Mouse (Mus musculus) lung, postnatal 25 days (tissue): Measurements from ENCODE around the gene Slc46a3.

ENCODE experiments used
- DNase-seq: peaks from one replicate; pipeline ENCODE4 v3.0.0; 2022; ENCODE audit warnings: low spot score

Slc46a3 gene

GRCm38 (mm10) chr5:147895436-147896198 is 1.0 kb upstream of the Slc46a3 start:
- no peak for DNase-seq

DNA sequence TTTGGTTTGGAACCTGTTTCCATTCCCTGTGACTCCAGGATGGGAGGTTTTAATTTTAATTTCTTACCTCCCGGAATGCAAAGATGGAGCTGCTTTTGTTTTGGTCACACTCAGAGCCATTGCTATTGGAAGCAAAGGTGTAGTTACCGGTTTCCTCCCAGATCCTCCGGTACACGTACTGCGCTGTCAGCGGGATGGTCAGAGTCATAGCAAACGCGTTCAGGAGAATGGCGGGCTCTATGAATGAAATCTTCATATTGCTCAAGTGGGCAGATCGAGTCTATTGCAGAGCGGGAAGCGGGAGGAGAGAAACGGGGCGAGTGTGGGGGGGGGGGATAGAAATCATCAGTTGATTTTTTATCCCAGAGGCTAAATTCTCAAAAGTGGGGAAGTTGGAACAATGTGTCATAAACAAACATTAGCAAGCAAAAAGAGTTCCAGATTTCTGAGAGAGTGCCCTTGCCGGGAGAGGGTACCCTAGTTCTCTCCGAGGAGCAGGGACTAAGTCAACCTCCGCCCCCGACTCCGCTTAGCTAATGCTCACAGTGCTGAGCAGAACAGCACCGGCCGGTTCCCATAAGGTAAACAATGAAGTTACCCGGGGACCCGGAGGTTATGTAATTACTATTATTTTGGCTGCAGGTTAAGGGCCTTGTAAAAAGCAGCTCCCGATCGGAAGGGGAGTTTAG is 705 bp downstream of the Slc46a3 start:
- peak; percentile 68 for DNase-seq

DNA sequence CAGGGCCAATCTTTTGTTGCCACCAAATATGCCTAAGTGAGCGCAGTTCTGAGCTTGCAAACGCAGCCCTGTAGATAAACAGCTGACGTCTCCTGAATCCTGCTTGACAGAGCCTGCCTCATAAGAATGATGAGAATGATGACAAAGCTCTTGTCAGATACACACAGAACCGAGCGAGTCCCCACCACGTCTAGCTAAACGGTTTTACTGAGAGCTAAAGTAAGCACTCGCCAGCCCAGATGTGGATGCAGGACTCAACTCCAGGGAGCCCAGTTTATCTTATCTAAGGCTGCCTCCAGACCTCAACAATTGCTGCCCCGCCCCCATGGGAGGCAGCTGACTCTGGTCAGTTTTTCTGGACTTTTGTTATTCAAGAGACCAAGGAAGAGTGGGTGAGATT is 1.5 kb downstream of the Slc46a3 start:
- no peak for DNase-seq

GRCm38 (mm10) chr5:147892735-147893134 is 1.9 kb downstream of the Slc46a3 start:
- no peak for DNase-seq

- no peak for DNase-seq
Observed at GRCm38 (mm10) chr5:147888313-147889297, 6.0 kb downstream of the Slc46a3 start.

- DNase-seq = no peak
Observed at GRCm38 (mm10) chr5:147883581-147883980, 11.0 kb downstream of the Slc46a3 start.

- DNase-seq = no peak
Observed at GRCm38 (mm10) chr5:147879971-147880682, 14.5 kb downstream of the Slc46a3 start.

DNA sequence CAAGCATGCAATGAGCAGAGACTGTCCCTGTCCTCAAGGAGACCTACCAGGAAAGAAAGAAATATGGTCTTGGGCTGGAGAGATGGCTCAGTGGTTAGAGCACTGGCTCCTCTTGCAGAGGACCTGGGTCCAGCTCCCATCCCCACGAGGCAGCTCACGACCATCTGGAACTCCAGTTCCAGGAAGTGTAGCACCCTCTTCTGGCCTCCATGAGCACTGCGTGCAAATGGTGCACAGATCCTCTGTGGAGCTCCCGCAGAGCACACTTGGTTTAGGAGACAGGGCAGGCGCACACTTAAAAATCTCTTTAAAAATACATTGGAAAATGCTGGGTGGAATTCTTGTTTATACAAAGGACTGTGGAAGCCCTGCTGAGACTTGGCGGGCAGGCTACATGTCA is 17.1 kb downstream of the Slc46a3 start:
- no peak for DNase-seq

DNA sequence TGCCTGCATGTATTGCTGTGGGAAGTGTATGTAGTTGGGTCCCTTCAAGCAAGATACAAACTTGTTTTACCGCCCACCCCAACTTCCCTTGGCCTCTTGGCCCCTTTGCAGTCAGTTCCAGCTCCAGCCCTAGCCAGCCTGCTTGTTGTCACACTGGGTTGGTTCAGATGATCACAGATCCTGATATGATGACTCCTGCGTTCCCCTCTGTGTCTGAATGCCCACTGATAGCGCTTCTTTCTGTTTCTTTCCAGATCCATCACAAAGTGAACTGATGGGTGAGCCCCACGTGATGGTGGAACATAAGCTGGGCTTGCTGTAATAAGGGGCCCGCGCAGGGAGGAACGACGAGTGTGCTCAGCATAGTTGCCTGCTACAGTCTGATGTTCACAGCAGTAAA is 19.4 kb downstream of the Slc46a3 start:
- DNase-seq = no peak

GRCm38 (mm10) chr5:147874491-147875065 is 20.0 kb downstream of the Slc46a3 start:
- no peak for DNase-seq

GRCm38 (mm10) chr5:147871091-147871820 is 23.4 kb downstream of the Slc46a3 start:
- DNase-seq = no peak

DNA sequence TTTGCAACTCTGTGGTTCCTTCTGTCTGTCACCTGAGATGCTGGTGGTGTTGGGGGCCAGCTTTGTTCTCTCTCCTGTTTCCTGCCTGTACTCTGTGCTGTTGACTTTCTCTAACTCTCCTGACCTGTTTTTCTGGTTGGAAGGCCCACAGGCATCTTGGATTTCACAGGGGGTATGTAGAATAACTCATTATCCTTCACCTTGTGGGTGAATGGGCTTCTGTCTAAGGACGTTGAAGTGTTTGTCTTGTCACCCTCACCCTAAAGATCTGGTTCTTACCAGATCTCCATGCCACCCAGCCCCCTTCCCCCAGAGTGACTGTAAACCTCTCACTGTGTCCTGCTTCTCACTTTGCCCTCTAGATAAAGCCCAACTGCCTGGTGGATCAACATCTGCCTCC is 24.3 kb downstream of the Slc46a3 start:
- DNase-seq = no peak

- DNase-seq = no peak
Observed at GRCm38 (mm10) chr5:147869568-147869967, 25.0 kb downstream of the Slc46a3 start.

DNA sequence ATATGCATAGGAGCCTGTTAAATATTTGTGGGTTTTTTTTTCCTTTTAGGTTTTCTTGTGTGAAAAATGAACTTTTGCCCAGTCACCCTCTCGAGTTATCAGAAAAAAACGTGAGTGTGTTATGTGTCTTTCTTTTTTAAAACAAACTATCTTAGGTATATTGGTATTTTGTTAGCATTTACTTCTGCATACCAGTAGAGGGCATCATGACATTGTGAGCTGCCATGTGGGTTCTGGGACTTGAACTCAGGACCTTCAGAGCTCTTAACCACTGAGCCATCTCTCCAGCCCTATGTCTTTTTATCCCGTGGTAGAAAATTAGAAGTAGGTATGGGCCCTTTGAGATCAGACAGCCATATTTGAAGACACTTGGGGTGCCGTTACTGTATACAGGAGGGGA is 25.9 kb downstream of the Slc46a3 start:
- no peak for DNase-seq

GRCm38 (mm10) chr5:147860449-147861261 is 34.0 kb downstream of the Slc46a3 start, which contains the start of gene Pomp:
Gene Pomp, plus strand, starts transcription at chr5:147860461.
- DNase-seq = peak; percentile 92

DNA sequence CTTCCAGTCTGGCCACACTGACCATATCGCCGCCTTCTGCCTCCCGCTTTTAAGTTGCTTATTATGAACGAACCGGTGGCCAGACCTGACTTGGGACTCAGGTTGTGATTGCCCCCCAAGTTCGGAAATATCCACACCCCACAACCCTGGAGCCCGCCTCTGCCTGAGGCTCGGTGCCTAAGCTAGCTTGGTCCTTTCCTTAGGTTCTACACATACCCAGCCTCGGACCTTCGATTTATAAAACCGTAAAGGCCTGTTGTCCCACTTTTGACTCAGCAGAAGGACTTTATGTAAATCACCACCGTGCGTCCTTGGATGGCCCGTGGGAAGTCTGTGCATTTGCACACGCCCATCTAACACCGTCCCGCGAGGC is 34.6 kb downstream of the Slc46a3 start:
- no peak for DNase-seq

GRCm38 (mm10) chr5:147850194-147850593 is 44.4 kb downstream of the Slc46a3 start:
- DNase-seq = no peak

- peak; percentile 41 for DNase-seq
Observed at GRCm38 (mm10) chr5:147848164-147848863, 46.3 kb downstream of the Slc46a3 start.

- no peak for DNase-seq
Observed at GRCm38 (mm10) chr5:147847361-147847760, 47.3 kb downstream of the Slc46a3 start.
